Mouse (Mus musculus) urinary bladder, adult 2 months (tissue): Measurements from ENCODE around the gene Brf1. TPM values are rescaled to one million over a fixed set of nuclear protein-coding genes. Genes with fewer than 3 reads are reported as not detected.

Experiments used
- polyA plus RNA-seq: library from polyadenylated mRNA; depleted of rRNA; stranded (reverse); fragments of >200 nt; gene quantifications from 2 replicates; pipeline ENCODE4 v1.2.3, GENCODE M21; 2012; rRNA removed

Gene Brf1
- polyA plus RNA-seq, 1 experiment = 82.7 TPM

Other genes starting within 250 kb of the Brf1 start
- gene Pld4, start 240.0 kb downstream of the Brf1 start, polyA plus RNA-seq = 38.7 and 38.8 TPM in 2 replicates
- 40.7 and 65.9 TPM in 2 replicates for gene Ahnak2, start 198.0 kb downstream of the Brf1 start, polyA plus RNA-seq
- 4.5 and 5.3 TPM in 2 replicates for gene Clba1, start 191.8 kb downstream of the Brf1 start, polyA plus RNA-seq
- gene Cdca4, start 171.3 kb downstream of the Brf1 start, polyA plus RNA-seq = 17.0 and 22.2 TPM in 2 replicates
- 3.4 and 4.1 TPM in 2 replicates for gene Gpr132, start 132.5 kb downstream of the Brf1 start, polyA plus RNA-seq
- 42.7 and 62.7 TPM in 2 replicates for gene Jag2, start 70.9 kb downstream of the Brf1 start, polyA plus RNA-seq
- 42.4 and 54.6 TPM in 2 replicates for gene Nudt14, start 58.6 kb downstream of the Brf1 start, polyA plus RNA-seq
- 23.9 and 26.8 TPM in 2 replicates for gene Btbd6, start 24.2 kb downstream of the Brf1 start, polyA plus RNA-seq
- gene Pacs2, start 13.8 kb upstream of the Brf1 start, polyA plus RNA-seq = 38.9 and 40.9 TPM in 2 replicates
- gene Tex22, start 73.8 kb upstream of the Brf1 start, polyA plus RNA-seq = not detected in 2 replicates
- 43.1 and 55.5 TPM in 2 replicates for gene Mta1, start 97.6 kb upstream of the Brf1 start, polyA plus RNA-seq
- 303 and 339 TPM in 2 replicates for gene Crip2, start 139.5 kb upstream of the Brf1 start, polyA plus RNA-seq
- gene Crip1, start 145.6 kb upstream of the Brf1 start, polyA plus RNA-seq = 805 and 1,244 TPM in 2 replicates
- gene Tedc1, start 155.7 kb upstream of the Brf1 start, polyA plus RNA-seq = 1.3 TPM in 2 replicates
- gene Tmem121, start 185.2 kb upstream of the Brf1 start, polyA plus RNA-seq = 0.69 and 0.98 TPM in 2 replicates